Mouse (Mus musculus): Measurements from ENCODE around the gene 1700003F12Rik.

GRCm38 (mm10) chr2:154549886-154550189 is 3.0 kb downstream of the 1700003F12Rik start:
- TF ChIP-seq CTCF (conservative IDR thresholded peaks at IDR 0.05; ENCODE audit: insufficient read depth, insufficient read length, low read depth, low read length) (0 out of 2 replicates have a peak, but pooled peaks have one; percentile 6), POLR2A (IDR thresholded peaks at IDR 0.05; ENCODE audit: low read depth, low read length) (no peak)
